Mouse (Mus musculus) lung, embryonic 14.5 days (tissue): ENCODE measurements around the gene Ablim1. TPM values are rescaled to one million over a fixed set of nuclear protein-coding genes. Genes with fewer than 3 reads are reported as not detected.

ENCODE experiments used
- ATAC-seq: fragments of 200-750 bp; cut with Nextera tagmentation; 2 replicates; pipeline ENCODE4 v1.8.0; 2017; ENCODE audit warnings: mild to moderate bottlenecking, moderate TSS enrichment, moderate library complexity; ENCODE audit not compliant: insufficient read depth
- DNase-seq: peaks from one replicate; pipeline ENCODE4 v3.0.0-alpha.2; 2015
- H3K27ac ChIP-seq: fragments of 300-500 bp; sonication (generic); 2 replicates; pipeline ENCODE4 v1.5.1; 2014; ENCODE audit warnings: low read depth, mild to moderate bottlenecking, moderate library complexity
- H3K27me3 ChIP-seq: fragments of 300-500 bp; sonication (generic); 2 replicates; pipeline ENCODE4 v1.6.1; 2014; ENCODE audit warnings: low read length, control low read depth; ENCODE audit not compliant: insufficient read depth
- H3K36me3 ChIP-seq: fragments of 300-500 bp; sonication (generic); 2 replicates; pipeline ENCODE4 v1.6.1; 2014; ENCODE audit warnings: control low read depth; ENCODE audit not compliant: insufficient read depth
- H3K4me1 ChIP-seq: fragments of 300-500 bp; sonication (generic); 2 replicates; pipeline ENCODE4 v1.6.1; 2014; ENCODE audit warnings: antibody characterized with exemption, control low read depth; ENCODE audit not compliant: insufficient read depth
- H3K4me2 ChIP-seq: fragments of 300-500 bp; sonication (generic); 2 replicates; pipeline ENCODE4 v1.6.1; 2014; ENCODE audit warnings: mild to moderate bottlenecking
- H3K4me3 ChIP-seq: fragments of 300-500 bp; sonication (generic); 2 replicates; pipeline ENCODE4 v1.5.1; 2014; ENCODE audit warnings: low read depth, low read length
- H3K9ac ChIP-seq: fragments of 300-500 bp; sonication (generic); 2 replicates; pipeline ENCODE4 v1.6.1; 2014
- H3K9me3 ChIP-seq: fragments of 300-500 bp; sonication (generic); 2 replicates; pipeline ENCODE4 v1.6.1; 2016; ENCODE audit warnings: low read depth, low read length, control low read depth
- CTCF ChIP-seq: IDR thresholded peaks from 2 replicates; pipeline ENCODE4 v1.5.1; 2016; ENCODE audit warnings: antibody characterized with exemption, low read depth
- WGBS: fragments of 180-500 bp; shearing (Covaris S2); extraction: QIAGEN DNeasy Blood & Tissue Kit; methylation state at CpG from one replicate; pipeline ENCODE4 v1.1.7; 2014; 5-methylcytosine and 5-hydroxymethylcytosine counted together
- polyA plus RNA-seq: library from polyadenylated mRNA; unstranded; fragments of >200 nt; fragmentation: Nextera tagmentation; extraction: Ambion mirVana; gene quantifications from 2 replicates; pipeline ENCODE4 v1.2.1, GENCODE M21; 2014

Gene Ablim1
- polyA plus RNA-seq, 1 experiment from 2014 or later = 39.9 TPM

GRCm38 (mm10) chr19:57212406-57212805 is 102.3 kb downstream of the Ablim1 start:
- DNase-seq (no peak), ATAC-seq (no peak)
- 24% methylated on average over 2 of the region's 2 CpGs for WGBS
- no peaks in the 10 kb centered on the region for H3K9me3 ChIP-seq
- no peaks in the 10 kb centered on the region for H3K27me3 ChIP-seq
- H3K36me3 ChIP-seq = no peaks in the 10 kb centered on the region
- H3K4me2 ChIP-seq = no peak overlapping the region
- H3K9ac ChIP-seq = no peak overlapping the region
- H3K4me3 ChIP-seq = no peak overlapping the region
- TF ChIP-seq CTCF = no peak
- H3K27ac ChIP-seq = no peak overlapping the region
- 0 out of 2 replicates have a peak, but pooled peaks cover under 1% of the 10 kb centered on the region for H3K4me1 ChIP-seq

- Histone ChIP-seq H3K4me3 (no peak overlapping the region), H3K36me3 (no peaks in the 10 kb centered on the region), H3K4me1 (0 out of 2 replicates have a peak, but pooled peaks cover 4% of the 10 kb centered on the region), H3K27me3 (no peaks in the 10 kb centered on the region), H3K9me3 (no peaks in the 10 kb centered on the region), H3K27ac (peak overlapping the region; percentile 60; the same call in 1 of the 2 replicates), H3K4me2 (no peak overlapping the region), H3K9ac (no peak overlapping the region)
- TF ChIP-seq CTCF = peak; percentile 27; the same call in 1 of the 2 replicates
- ATAC-seq (no peak; the same call in 1 of the 2 replicates), DNase-seq (peak; percentile 54)
- WGBS = 66% methylated on average over 15 of the region's 15 CpGs
Observed at GRCm38 (mm10) chr19:57211444-57212111, 103.1 kb downstream of the Ablim1 start.

GRCm38 (mm10) chr19:57210924-57211323 is 103.8 kb downstream of the Ablim1 start:
- H3K4me3 ChIP-seq = no peak overlapping the region
- 0 out of 2 replicates have a peak, but pooled peaks cover 4% of the 10 kb centered on the region for H3K4me1 ChIP-seq
- H3K9ac ChIP-seq = no peak overlapping the region
- no peak overlapping the region for H3K4me2 ChIP-seq
- no peaks in the 10 kb centered on the region for H3K27me3 ChIP-seq
- H3K27ac ChIP-seq = peak overlapping the region; percentile 15; the same call in 1 of the 2 replicates
- 94% methylated on average over 2 of the region's 2 CpGs for WGBS
- DNase-seq (no peak), ATAC-seq (no peak)
- no peak for TF ChIP-seq CTCF
- H3K9me3 ChIP-seq = no peaks in the 10 kb centered on the region
- no peaks in the 10 kb centered on the region for H3K36me3 ChIP-seq

- no peak overlapping the region for H3K27ac ChIP-seq
- TF ChIP-seq CTCF = no peak
- no peak overlapping the region for H3K4me3 ChIP-seq
- no peak overlapping the region for H3K4me2 ChIP-seq
- H3K9ac ChIP-seq = no peak overlapping the region
- peak; percentile 29; the same call in 1 of the 2 replicates for ATAC-seq
- WGBS = 48% methylated on average over 7 of the region's 7 CpGs
- H3K4me1 ChIP-seq = peaks cover 31% of the 10 kb centered on the region
- DNase-seq = peak; percentile 58
- H3K9me3 ChIP-seq = no peaks in the 10 kb centered on the region
- H3K36me3 ChIP-seq = no peaks in the 10 kb centered on the region
- H3K27me3 ChIP-seq = 0 out of 2 replicates have a peak, but pooled peaks cover 3% of the 10 kb centered on the region
Observed at GRCm38 (mm10) chr19:57204101-57204500, 110.6 kb downstream of the Ablim1 start.

GRCm38 (mm10) chr19:57202554-57202953 is 112.2 kb downstream of the Ablim1 start:
- 94% methylated on average over 1 of the region's 1 CpGs for WGBS
- no peak for DNase-seq
- H3K36me3 ChIP-seq = no peaks in the 10 kb centered on the region
- no peak overlapping the region for H3K9ac ChIP-seq
- peaks cover 11% of the 10 kb centered on the region; the same call in 1 of the 2 replicates for H3K27me3 ChIP-seq
- no peak for ATAC-seq
- TF ChIP-seq CTCF = no peak
- H3K9me3 ChIP-seq = no peaks in the 10 kb centered on the region
- H3K4me2 ChIP-seq = no peak overlapping the region
- no peak overlapping the region for H3K27ac ChIP-seq
- peaks cover 43% of the 10 kb centered on the region for H3K4me1 ChIP-seq
- H3K4me3 ChIP-seq = no peak overlapping the region

GRCm38 (mm10) chr19:57201090-57201483 is 113.6 kb downstream of the Ablim1 start:
- 73% methylated on average over 8 of the region's 8 CpGs for WGBS
- no peak for DNase-seq
- no peak for ATAC-seq
- Histone ChIP-seq H3K4me1 (peaks cover 39% of the 10 kb centered on the region), H3K9me3 (no peaks in the 10 kb centered on the region), H3K4me2 (no peak overlapping the region), H3K9ac (no peak overlapping the region), H3K27ac (no peak overlapping the region), H3K36me3 (no peaks in the 10 kb centered on the region), H3K27me3 (peaks cover 11% of the 10 kb centered on the region; the same call in 1 of the 2 replicates), H3K4me3 (no peak overlapping the region)
- no peak for TF ChIP-seq CTCF

GRCm38 (mm10) chr19:57200477-57201089 is 114.1 kb downstream of the Ablim1 start:
- peaks cover 39% of the 10 kb centered on the region for H3K4me1 ChIP-seq
- H3K9ac ChIP-seq = no peak overlapping the region
- WGBS = 36% methylated on average over 12 of the region's 12 CpGs
- no peak overlapping the region for H3K4me3 ChIP-seq
- peaks cover 11% of the 10 kb centered on the region; the same call in 1 of the 2 replicates for H3K27me3 ChIP-seq
- no peaks in the 10 kb centered on the region for H3K9me3 ChIP-seq
- H3K27ac ChIP-seq = no peak overlapping the region
- H3K4me2 ChIP-seq = 0 out of 2 replicates have a peak overlapping the region, but pooled peaks have one; percentile 5
- ATAC-seq = no peak
- no peak for TF ChIP-seq CTCF
- DNase-seq = peak; percentile 51
- H3K36me3 ChIP-seq = no peaks in the 10 kb centered on the region
